9 mouse cellular contexts compared by ENCODE assay signal in the genomic region with DNA sequence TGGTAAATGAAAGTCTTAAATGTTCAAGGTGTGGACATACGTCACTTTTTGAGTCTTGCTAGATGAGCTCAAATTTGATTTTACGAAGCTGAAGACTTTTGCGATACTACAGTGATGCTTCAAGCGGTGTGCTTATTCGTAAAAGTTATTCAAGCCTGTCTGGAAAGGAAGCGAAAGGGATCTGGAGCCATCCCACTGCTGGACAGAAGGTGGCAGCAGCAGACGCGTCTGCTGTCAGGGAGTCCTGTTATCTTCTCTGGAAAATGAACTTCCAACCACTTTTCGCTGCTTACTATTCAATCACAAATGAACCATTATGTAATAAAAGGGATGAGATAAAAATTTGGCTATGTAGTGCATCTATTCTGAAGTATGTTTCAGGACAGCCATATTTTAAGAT.
DNase-seq lines count a peak whose midpoint lies in the region; ATAC-seq and TF ChIP-seq lines count a peak whose summit lies in the region.
"Had no signal": no experiment of that assay in that cellular context is flagged by ENCODE, and none has a peak within 500 bp of the region (broad histone marks: within the 10 kb centered on the region; RNA-seq: fewer than 3 reads in every experiment).

No protein-coding gene starts in this region.

- peak; percentile 42 for DNase-seq in hindbrain, embryonic 10.5 days (ENCODE audit: low spot score)
- peak; percentile 87 for DNase-seq in brain, embryonic 14.5 days (ENCODE audit: low read depth)
- DNase-seq in forebrain, embryonic 14.5 days (ENCODE audit: low spot score) = peak; percentile 81
- DNase-seq in kidney, postnatal 36 days = peak; percentile 29 to 72
- DNase-seq in right cerebral cortex, postnatal 10 days (ENCODE audit: low spot score in 2 of 2) = peak; percentile 80 to 86
- DNase-seq in thymus, postnatal 14 days = no peak

- no peak overlapping the region for H3K27ac ChIP-seq in hindbrain, embryonic 10.5 days
- no peak overlapping the region for H3K27ac ChIP-seq in hindbrain, embryonic 12.5 days
- no peak overlapping the region for H3K27ac ChIP-seq in forebrain, embryonic 14.5 days (ENCODE audit: low read depth, low read length)
- no peak overlapping the region for H3K27ac ChIP-seq in lung, embryonic 16.5 days (ENCODE audit: low read length)
- H3K27ac ChIP-seq: limb, embryonic 13.5 days had no signal

- H3K4me3 ChIP-seq in hindbrain, embryonic 10.5 days = no peak overlapping the region
- H3K4me3 ChIP-seq in hindbrain, embryonic 12.5 days = no peak overlapping the region
- no peak overlapping the region for H3K4me3 ChIP-seq in forebrain, embryonic 14.5 days (ENCODE audit: low read depth, low read length)
- no peak overlapping the region for H3K4me3 ChIP-seq in lung, embryonic 16.5 days (ENCODE audit: low read length)
- H3K4me3 ChIP-seq: limb, embryonic 13.5 days had no signal

- TF ChIP-seq CTCF in brain, embryonic 14.5 days (IDR thresholded peaks at IDR 0.05; ENCODE audit: borderline replicate concordance, extremely low read depth, insufficient read depth, insufficient read length) = peak; percentile 91

- WGBS in hindbrain, embryonic 10.5 days = 38% methylated on average over 9 of the region's 9 CpGs
- 34% methylated on average over 9 of the region's 9 CpGs for WGBS in hindbrain, embryonic 12.5 days
- WGBS in forebrain, embryonic 14.5 days = 34% methylated on average over 9 of the region's 9 CpGs
- WGBS in lung, embryonic 16.5 days = 27% methylated on average over 9 of the region's 9 CpGs

- no peaks in the 10 kb centered on the region for H3K27me3 ChIP-seq in hindbrain, embryonic 10.5 days (ENCODE audit: insufficient read depth, poor library complexity, severe bottlenecking)
- H3K27me3 ChIP-seq in hindbrain, embryonic 12.5 days = no peaks in the 10 kb centered on the region
- no peaks in the 10 kb centered on the region for H3K27me3 ChIP-seq in forebrain, embryonic 14.5 days (replicated peaks; ENCODE audit: control insufficient read depth, insufficient read depth, low read length)
- H3K27me3 ChIP-seq in lung, embryonic 16.5 days (ENCODE audit: control insufficient read depth, insufficient read depth, low read depth, low read length) = no peaks in the 10 kb centered on the region
- H3K27me3 ChIP-seq: limb, embryonic 13.5 days had no signal

- H3K9ac ChIP-seq in hindbrain, embryonic 12.5 days = no peak overlapping the region
- no peak overlapping the region for H3K9ac ChIP-seq in forebrain, embryonic 14.5 days (ENCODE audit: low read length)
- H3K9ac ChIP-seq in lung, embryonic 16.5 days (ENCODE audit: low read length) = no peak overlapping the region
- H3K9ac ChIP-seq: limb, embryonic 13.5 days had no signal

- no peaks in the 10 kb centered on the region for H3K9me3 ChIP-seq in hindbrain, embryonic 10.5 days
- H3K9me3 ChIP-seq in hindbrain, embryonic 12.5 days (replicated peaks) = no peaks in the 10 kb centered on the region
- H3K9me3 ChIP-seq in forebrain, embryonic 14.5 days (replicated peaks; ENCODE audit: control insufficient read depth, low read length) = no peaks in the 10 kb centered on the region
- no peaks in the 10 kb centered on the region for H3K9me3 ChIP-seq in lung, embryonic 16.5 days (ENCODE audit: control insufficient read depth, low read length)
- H3K9me3 ChIP-seq: limb, embryonic 13.5 days had no signal

- H3K36me3 ChIP-seq in hindbrain, embryonic 10.5 days = no peaks in the 10 kb centered on the region
- no peaks in the 10 kb centered on the region for H3K36me3 ChIP-seq in hindbrain, embryonic 12.5 days
- peaks cover 6% of the 10 kb centered on the region for H3K36me3 ChIP-seq in forebrain, embryonic 14.5 days (ENCODE audit: control insufficient read depth, insufficient read depth, low read length)
- H3K36me3 ChIP-seq in lung, embryonic 16.5 days (ENCODE audit: control insufficient read depth, insufficient read depth, low read length) = no peaks in the 10 kb centered on the region
- H3K36me3 ChIP-seq: limb, embryonic 13.5 days had no signal

- no peak overlapping the region for H3K4me2 ChIP-seq in hindbrain, embryonic 12.5 days (replicated peaks)
- no peak overlapping the region for H3K4me2 ChIP-seq in forebrain, embryonic 14.5 days (ENCODE audit: low read length)
- no peak overlapping the region for H3K4me2 ChIP-seq in lung, embryonic 16.5 days (ENCODE audit: low read depth, low read length)
- H3K4me2 ChIP-seq: limb, embryonic 13.5 days had no signal

- no peaks in the 10 kb centered on the region for H3K4me1 ChIP-seq in hindbrain, embryonic 10.5 days (replicated peaks)
- no peaks in the 10 kb centered on the region for H3K4me1 ChIP-seq in hindbrain, embryonic 12.5 days
- no peaks in the 10 kb centered on the region for H3K4me1 ChIP-seq in forebrain, embryonic 14.5 days (ENCODE audit: control insufficient read depth, insufficient read depth, low read length)
- no peaks in the 10 kb centered on the region for H3K4me1 ChIP-seq in lung, embryonic 16.5 days (replicated peaks; ENCODE audit: control insufficient read depth, insufficient read depth, low read length)
- H3K4me1 ChIP-seq: limb, embryonic 13.5 days had no signal

- no peak for TF ChIP-seq POLR2A in brain, embryonic 14.5 days (IDR thresholded peaks at IDR 0.05; ENCODE audit: borderline replicate concordance, extremely low read depth, insufficient read depth, insufficient read length, poor library complexity, severe bottlenecking)

- no peak for ATAC-seq in hindbrain, embryonic 12.5 days (ENCODE audit: low FRiP score)
- peak; percentile 83 for ATAC-seq in forebrain, embryonic 14.5 days
- ATAC-seq in lung, embryonic 16.5 days (ENCODE audit: low read depth) = peak; percentile 31; the same call in 1 of the 2 replicates
